Mouse (Mus musculus): ENCODE measurements at regions not wholly inside any gene's neighbourhood (a gene's known extent, or its start where the extent isn't known, plus 50 kb on each side); places are given as distances from the start of the nearest gene placed in this dataset.
A peak's percentile ranks its signal among the peaks of the same experiment; 100 is the strongest.

DNA sequence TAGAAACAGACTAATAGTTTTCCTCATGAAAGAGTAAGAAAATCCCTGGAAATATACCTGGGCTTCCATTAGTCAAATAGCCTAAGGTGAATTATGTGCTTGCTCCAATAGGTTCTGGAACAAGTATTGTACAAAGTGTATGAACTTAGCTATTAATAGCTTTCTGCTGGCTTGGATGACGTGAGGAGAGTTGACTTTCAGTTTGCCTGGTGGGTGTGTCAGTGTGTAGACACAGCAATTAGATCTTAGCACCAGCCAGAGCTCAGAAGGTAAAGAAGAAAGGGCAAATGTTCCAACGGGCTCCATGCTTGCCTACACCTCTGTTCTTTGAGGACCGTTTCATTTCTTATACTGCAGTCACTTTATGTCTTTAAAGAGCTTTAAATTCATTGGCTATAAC is 654.8 kb upstream of the Mef2c start:
- peak; percentile 46; the same call in 1 of the 2 replicates for ATAC-seq (replicated peaks; ENCODE audit: poor library complexity)

DNA sequence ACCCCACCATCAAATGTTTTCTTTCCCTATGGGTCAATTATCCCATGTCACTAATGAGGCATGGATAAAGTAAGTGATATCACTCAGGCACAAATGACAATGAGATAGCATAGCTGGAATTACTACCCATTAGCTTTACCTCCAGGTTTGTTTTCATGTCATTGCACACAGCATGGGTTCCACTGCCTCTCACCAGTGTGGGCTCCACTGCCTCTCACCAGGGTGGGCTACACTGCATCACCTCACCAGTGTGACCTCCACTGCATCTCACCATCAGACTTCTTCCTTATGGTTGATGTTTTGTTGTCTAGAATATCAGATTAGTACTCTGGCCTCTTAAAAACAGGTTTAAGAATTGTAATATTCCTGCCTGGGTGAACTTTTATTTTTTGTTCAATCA is 634.0 kb upstream of the Mef2c start:
- ATAC-seq (replicated peaks; ENCODE audit: poor library complexity) = no peak

DNA sequence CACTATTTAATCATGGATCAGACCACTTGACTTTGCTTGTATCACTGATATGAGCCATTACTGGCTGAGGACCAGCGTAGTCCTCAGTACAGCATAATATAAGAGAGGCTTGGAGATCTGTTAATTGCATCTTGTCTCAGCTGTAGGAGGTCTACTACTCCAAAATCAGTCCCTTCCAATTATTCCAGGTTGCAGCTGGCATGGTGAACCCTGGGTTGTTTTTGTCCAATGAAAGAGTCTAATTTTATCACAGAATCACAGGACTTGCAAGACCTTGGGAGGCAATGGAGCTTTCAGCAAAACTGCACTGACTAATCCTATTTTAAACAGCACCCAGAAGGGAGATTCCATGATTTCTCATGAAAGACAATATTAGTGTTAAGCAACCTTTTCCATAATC is 629.7 kb upstream of the Mef2c start:
- no peak for ATAC-seq (replicated peaks; ENCODE audit: poor library complexity)

DNA sequence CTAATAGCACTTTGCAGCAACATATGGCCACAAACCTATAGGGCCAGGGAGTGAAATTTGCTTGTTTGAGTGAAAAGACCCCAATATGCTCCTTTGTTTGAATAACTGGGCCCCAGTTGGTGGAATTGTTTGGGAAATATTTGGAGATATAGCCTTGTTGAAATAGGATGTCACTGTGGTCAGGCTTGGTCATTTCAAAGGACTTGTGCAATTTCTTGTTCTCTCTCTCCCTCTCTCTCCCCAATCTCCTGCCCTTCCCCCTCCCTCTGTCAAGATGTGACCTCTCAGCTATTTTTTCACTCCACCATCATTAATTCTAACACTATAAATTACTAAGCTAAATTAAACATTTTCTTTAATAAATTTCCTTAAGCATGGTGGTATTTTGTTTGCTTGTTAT is 620.5 kb upstream of the Mef2c start:
- ATAC-seq (replicated peaks; ENCODE audit: poor library complexity) = peak; percentile 61

DNA sequence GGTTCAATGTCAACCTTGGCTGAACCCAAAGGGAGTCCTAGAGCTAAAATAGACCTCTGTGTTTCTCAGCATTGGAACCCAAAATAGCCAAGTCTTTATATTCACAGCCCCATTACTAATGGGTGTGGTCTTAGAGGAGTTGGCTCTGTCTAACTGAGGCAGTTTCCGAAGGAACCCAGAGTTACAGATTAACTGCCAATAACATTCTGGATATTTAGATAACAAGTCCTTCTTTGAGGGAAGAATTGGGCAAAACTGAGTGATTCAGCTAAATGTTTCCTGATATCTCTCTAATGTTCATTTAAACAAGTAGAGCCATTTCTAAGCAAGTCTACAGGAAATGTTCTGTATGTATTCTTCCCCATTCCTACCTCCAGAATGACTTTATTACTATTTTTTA is 615.1 kb upstream of the Mef2c start:
- ATAC-seq (replicated peaks; ENCODE audit: poor library complexity) = peak; percentile 70

DNA sequence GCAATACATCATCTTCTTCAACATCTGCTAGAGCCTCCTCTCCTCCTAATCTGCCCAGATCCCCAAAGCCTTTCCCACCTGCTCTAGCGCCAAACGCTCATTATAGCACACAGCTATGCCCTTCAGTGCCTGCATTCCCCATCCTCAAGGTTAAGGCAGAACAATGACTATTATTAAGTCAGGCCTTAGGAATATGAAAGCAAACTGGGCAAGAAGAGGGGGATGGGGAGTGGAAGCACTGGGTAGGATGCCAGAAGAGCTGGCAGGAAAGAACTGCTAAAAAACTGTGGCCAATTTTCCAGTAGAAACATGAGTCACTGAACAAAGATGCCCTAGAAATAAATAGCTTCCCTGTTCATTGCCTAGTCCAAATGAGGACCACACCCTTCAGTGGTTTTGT is 611.1 kb upstream of the Mef2c start:
- ATAC-seq (replicated peaks; ENCODE audit: poor library complexity) = no peak

DNA sequence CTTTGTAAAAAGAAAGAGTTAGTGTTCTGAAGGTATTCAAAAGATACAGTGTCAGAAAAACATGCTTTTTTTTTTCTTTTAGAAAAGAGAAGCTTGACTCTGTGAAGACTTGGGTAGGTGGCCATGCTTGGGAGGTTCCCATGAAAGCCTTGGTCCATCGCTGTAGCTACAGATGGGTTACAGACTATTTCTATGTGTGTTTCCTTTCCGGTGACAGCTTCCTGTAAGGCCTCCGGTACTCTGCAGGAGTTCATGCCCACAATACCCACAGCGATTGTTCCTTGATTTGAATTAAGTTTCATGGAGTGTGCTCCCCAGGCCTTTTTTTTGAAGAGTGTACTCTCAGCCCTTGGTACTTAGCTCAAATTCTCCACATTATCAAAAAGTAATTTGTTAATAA is 604.1 kb upstream of the Mef2c start:
- ATAC-seq (replicated peaks; ENCODE audit: poor library complexity) = peak; percentile 73

DNA sequence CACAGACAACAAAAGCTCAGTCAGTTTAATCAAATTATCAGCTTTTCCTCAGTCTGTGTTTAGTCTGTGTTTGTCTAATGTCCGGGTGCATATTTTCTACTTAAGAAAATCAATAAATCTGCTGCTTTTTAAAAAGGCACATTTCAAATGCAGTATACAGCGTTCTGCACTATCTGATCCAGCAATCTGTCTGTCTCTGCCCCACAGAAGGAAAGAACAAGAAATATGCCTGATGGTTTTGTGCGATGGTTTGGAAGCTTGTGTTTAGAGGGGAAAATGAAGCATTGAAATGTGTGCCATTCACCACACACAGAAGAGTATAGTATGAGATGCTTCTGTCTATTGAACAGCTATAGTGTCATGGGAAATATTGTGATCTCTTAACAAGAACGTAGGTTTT is 601.7 kb upstream of the Mef2c start:
- no peak for ATAC-seq (replicated peaks; ENCODE audit: poor library complexity)

DNA sequence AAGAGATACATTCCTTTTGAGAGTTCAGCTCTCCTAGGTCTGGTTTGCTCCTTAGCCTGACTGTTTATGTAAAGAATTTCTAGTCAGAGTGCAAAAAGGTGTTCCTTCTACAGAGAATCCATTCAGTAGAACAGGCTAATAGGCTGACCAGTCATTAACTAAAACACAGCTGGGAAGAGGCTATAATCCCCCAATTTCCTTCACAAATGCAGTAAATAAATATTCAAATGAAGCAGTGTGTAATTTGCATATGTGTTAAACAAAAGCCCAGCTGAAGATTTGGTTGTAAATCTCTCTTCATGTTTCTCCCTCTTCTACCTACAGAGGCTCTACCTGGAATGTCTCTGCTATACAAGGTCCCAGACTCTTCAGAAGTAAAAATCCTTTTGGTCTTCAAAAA is 600.2 kb upstream of the Mef2c start:
- ATAC-seq (replicated peaks; ENCODE audit: poor library complexity) = no peak

DNA sequence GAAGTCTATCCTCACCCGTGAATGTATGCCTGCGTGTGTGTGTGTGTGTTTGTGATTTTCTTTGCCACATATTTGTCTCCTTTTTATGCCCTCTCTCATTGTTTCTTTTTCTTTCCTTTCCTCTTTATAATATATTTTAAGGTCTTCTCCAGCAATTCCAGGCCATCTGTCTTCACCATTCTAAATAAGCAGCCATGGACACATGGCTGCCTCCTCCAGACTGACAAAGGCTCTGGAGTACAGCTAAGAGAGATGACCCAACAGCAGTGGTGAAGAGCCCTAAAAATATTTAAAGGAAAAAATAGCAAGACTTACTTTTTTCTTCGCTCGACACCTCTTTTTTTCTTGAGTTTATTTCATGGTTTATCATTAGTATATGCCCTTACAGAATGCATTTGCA is 596.1 kb upstream of the Mef2c start:
- no peak for ATAC-seq (replicated peaks; ENCODE audit: poor library complexity)

DNA sequence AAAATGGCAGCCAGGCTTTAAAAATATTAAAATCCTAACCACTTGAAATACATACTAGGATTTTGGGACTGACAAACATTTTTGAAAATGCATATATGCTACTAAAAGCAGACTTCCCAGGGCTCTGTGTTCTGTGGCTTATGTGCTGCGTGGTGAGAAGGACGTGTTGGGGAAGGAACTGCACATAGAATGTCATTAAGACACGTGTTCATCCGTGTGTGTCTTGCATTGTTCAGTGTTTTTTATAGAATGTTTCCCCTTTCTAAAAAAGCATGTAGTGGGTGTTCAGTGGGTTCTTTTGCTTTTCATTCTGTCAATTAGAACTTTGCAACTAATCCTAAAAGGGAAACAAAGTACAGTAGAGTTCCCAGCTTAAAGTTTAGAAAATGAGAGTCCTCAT is 594.7 kb upstream of the Mef2c start:
- no peak for ATAC-seq (replicated peaks; ENCODE audit: poor library complexity)

DNA sequence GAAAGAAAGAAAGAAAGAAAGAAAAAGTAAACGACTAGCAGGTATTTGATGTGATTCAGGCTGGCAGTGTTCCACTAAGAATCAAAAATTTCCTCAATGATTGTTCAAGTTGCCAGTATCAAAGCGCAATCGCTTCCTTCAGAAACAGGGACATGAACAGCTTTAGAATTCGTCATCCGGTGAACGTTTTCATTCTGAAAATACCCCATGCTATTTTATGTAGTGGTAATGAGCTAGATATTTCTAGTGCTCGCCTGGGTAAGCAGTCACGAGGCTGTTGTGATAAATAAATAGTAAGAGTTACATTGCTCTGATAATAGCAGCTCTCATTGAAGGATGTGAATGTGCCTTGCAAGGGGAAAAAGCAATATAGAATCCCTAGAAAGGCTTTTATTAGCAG is 591.0 kb upstream of the Mef2c start:
- ATAC-seq (replicated peaks; ENCODE audit: poor library complexity) = no peak

DNA sequence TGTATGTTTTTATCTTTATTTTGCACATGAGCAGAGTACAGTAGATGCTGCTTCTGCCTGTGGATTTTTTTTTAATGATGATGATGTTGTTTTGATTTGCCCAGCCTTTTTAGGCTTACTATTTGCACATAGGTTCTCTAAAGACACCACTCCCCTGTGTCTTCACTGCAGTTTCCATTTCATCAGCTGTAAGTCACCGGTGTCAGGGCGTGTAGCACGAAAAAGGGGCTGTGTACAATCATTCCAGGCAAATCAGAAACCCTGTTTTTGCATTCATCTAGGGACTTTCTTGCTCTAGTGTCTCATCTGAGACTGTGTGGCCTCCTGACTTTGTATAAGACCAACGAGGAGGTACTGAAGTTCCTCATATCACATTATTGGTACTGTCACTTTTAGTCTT is 588.6 kb upstream of the Mef2c start:
- no peak for ATAC-seq (replicated peaks; ENCODE audit: poor library complexity)

DNA sequence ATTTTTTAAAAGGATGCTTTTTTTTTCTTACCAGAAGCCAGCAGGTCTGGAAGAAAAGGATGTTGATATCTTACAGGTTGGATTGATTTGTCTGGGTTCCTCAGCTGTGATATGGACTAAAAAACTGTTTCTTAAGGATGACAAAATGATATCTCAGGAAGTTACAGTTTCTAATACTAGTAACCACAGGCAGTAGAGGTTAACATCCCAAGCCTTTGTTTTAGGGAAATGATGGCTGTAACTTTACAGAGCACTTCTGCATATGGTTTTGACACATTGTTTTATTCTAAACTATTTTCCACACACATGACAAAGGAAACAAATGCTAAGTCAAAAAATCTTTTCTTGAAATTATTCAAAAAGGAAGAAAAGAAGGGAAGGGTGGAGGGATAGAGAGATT is 573.8 kb upstream of the Mef2c start:
- peak; percentile 70 for ATAC-seq (replicated peaks; ENCODE audit: poor library complexity)

DNA sequence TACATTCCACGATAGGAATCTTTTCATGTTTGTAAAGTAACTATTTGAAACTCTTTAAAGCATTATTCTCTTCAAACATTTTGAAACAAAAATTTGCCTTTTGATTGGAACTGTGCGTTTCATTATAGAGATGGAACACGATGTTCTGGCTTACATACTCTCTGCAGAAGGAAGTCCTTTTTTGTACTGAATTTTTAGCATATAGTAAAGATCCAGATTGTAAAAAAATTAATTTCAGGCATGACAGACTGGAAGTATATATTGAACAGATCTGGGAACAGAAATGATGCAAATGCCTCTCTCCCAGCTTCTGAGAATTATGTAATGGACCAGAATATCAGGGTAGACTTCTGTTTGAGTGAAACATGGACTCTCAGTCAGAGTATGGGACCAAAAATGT is 566.0 kb upstream of the Mef2c start:
- ATAC-seq (replicated peaks; ENCODE audit: poor library complexity) = no peak

DNA sequence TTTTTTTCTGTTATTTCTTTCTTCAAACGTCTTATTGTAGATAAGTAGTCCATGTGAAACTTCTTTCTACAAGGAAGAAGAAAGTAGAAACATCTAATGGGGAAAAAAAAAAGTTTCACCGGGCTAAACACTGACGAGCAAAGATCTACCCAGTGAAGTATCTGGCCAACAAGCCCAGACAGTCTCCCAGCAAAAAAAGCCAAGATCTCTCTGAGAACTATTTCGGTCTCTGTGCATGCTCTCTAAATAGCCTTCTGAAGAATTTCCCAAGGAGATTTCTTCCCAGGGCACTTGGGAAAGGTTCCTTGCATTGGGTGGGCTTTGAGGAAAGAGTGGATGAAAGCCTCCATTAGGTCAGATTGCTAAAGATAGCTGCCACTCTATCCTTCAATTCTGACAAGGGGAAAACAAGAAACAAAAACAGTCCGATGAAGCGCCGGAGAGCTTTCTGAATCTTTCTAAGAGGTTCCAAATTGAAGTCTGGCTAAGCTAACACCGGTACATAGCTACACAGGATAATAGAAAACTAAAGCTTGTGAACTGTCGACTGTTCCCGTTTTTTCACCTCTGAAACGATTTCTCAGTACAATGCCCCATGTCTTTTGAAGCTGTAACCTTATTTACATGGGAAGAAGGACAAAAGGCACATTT is 561.0 kb upstream of the Mef2c start:
- no peak for ATAC-seq (replicated peaks; ENCODE audit: poor library complexity)

DNA sequence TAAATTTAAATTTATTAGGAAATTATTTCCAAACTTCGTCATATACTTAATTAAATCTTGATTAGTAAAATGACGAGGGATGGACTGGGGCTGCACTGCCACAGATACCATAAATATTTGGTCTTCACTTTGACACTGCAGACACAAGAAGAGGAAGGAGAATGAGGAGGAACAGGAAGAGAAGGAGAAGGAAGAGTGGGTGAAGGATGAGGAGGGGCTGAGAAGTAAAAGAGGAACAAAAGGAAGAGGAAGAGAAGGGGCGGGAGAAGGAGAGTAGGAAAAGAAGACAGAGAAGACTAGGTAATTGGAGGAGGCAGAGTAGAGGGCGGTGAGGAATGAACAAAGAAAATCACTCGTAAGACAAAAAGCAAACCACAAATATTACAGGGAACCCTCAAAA is 556.9 kb upstream of the Mef2c start:
- ATAC-seq (replicated peaks; ENCODE audit: poor library complexity) = peak; percentile 79

DNA sequence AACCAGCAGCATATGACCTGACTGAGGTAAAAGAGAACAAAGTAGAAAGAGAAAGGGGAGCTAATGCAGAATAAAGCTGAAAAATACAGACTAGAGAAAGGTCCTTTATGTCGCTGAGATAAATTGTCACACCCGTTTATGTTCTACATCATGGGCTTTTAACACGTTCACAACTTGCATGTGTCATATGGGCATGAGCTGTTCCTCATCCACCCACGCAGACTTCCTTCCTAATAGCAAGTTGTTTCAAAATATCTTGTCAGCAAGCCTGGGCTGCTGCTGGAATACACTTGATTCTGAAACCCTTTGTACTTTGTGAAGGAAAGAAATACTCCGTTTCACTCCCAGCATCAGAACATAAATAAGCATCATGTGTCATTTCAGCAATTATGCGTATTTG is 554.3 kb upstream of the Mef2c start:
- peak; percentile 78 for ATAC-seq (replicated peaks; ENCODE audit: poor library complexity)

DNA sequence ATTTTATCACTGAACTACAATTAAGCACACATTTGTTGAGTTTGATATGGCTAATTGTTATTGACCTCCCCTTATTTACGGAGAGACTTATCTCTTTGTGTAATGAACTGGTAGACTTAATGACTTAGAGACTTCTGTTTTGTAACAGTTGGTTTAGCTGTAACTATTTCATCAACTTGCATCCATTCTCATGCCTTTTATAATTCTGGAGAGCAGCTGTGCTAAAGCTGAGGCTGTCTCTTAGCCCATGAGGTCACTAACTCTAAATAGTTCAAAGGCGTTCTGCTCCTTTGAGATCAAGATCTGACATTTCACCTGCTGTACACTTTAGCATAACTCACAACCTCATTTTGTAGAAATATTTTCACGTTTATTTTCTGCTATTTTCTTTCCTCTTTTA is 541.5 kb upstream of the Mef2c start:
- ATAC-seq (replicated peaks; ENCODE audit: poor library complexity) = no peak

DNA sequence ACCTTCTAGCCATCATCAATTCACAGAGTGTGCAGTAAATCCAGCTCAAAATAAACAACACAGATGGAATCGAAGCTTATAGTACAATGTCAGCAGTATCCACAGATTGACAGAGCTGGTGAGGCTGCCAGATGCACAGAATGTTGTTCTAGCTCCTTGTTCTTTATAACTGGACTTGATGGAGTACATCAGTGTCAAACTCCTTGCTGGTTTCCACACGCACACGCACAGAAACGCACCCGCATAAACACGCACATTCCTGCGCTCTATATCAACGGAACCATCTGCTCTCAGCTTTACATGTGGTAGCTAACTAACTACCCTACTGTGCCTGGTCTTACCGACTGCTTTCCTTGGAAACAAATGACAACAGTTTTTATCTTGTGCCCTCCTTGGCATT is 532.1 kb upstream of the Mef2c start:
- no peak for ATAC-seq (replicated peaks; ENCODE audit: poor library complexity)

DNA sequence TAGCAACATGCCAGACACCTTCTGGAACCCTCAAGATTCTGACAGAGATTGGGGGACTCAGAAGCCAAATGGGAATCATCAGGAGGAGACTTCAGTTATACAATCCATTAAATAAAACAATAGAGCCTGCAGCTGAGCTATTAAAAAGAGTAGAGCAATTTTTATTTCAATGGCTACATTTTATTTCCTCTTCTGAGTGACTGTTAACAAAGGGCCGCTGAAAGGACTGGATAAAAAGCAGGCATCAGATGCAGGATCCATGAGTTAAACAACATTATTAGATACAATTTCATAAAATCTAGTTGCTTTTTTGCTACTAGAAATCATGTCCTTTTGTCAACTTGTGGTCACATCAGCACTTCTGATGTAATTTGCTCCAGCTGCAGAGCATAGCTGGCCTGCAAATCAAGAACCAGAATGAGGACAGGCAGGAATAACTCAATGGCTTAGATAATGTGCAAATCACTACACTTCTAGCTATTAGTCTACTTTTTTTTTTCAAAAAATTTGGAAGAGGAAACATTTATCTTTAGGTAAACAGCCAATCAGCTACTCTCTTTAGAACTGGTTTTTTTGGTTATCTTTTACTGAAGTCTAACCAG is 529.5 kb upstream of the Mef2c start:
- ATAC-seq (replicated peaks; ENCODE audit: poor library complexity) = no peak

DNA sequence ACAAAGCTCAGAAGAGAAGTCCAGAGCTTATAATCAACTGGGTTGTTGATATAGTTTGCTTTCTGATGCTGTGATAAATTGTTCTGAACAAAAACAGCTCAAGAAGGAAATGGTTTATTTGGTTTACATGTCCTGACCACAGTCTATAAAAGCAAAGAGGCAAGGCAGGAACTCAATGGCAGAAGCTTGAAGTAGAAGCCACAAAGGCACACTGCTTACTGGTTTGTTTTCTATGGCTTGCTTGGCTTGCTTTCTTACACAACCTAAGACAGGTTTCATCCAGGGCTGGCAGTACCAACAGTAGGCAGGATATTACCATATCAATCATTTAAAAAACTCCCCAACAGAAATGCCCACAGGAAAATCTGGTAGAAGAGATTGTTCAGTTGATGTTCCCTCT is 502.7 kb upstream of the Mef2c start:
- peak; percentile 20; the same call in 1 of the 2 replicates for ATAC-seq (replicated peaks; ENCODE audit: poor library complexity)

DNA sequence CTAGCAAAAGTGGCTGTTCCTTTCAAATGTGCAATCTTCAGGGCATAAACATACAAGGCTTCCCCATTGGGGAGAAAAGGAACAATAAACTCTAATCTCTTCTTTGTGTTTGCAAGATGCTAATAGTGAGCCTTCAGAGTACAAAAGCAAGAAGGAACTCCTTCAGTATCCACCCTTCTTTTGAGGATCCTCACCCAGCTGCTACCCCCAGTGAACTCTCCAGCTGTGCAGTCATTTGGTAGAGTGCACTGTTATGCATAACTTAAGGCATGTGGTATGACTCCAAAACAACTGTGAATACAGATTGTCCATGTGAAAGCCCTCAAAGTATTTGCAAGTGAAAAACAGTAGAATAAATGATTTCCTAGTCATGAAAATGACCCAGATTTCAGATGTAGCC is 487.1 kb upstream of the Mef2c start:
- no peak for ATAC-seq (replicated peaks; ENCODE audit: poor library complexity)
